Mouse (Mus musculus) hindbrain, embryonic 16.5 days (tissue): ENCODE results near the gene Fam19a5. TPM values are rescaled to one million over a fixed set of nuclear protein-coding genes. Genes with fewer than 3 reads are reported as not detected.

Source experiments
- microRNA-seq: library from miRNA; unstranded; fragments of <30 nt; microRNA quantifications from one replicate; pipeline ENCODE4, GENCODE M21; 2017
- polyA plus RNA-seq: library from polyadenylated mRNA; unstranded; fragments of >200 nt; fragmentation: Nextera tagmentation; extraction: Ambion mirVana; gene quantifications from 2 replicates; pipeline ENCODE4 v1.2.1, GENCODE M21; 2015

Fam19a5 gene
- polyA plus RNA-seq, 1 experiment from 2014 or later: 28.3 TPM

Small RNA genes lying within 50 kb of the gene (microRNA-seq; reads per million reads assigned to microRNA genes)
- gene Mir6393: not detected
